Mouse (Mus musculus) hindbrain, postnatal 0 days (tissue): Measurements from ENCODE around the gene Cmss1. TPM values are rescaled to one million over a fixed set of nuclear protein-coding genes. Genes with fewer than 3 reads are reported as not detected.

Experiments used
- ATAC-seq: fragments of 200-750 bp; cut with Nextera tagmentation; 2 replicates; pipeline ENCODE4 v1.8.0; 2017; ENCODE audit warnings: mild to moderate bottlenecking, moderate TSS enrichment, moderate library complexity
- DNase-seq: peaks from one replicate; pipeline ENCODE4 v3.0.0-alpha.2; 2015; ENCODE audit warnings: low spot score
- H3K27ac ChIP-seq: fragments of 300-500 bp; sonication (generic); 2 replicates; pipeline ENCODE4 v1.5.1; 2014; ENCODE audit warnings: mild to moderate bottlenecking
- H3K27me3 ChIP-seq: fragments of 300-500 bp; sonication (generic); 2 replicates; pipeline ENCODE4 v1.6.1; 2014; ENCODE audit warnings: low read length, mixed read lengths; ENCODE audit not compliant: insufficient read depth
- H3K36me3 ChIP-seq: fragments of 300-500 bp; sonication (generic); 2 replicates; pipeline ENCODE4 v1.6.1; 2014; ENCODE audit warnings: low read length, mixed read lengths; ENCODE audit not compliant: insufficient read depth
- H3K4me1 ChIP-seq: fragments of 300-500 bp; sonication (generic); 2 replicates; pipeline ENCODE4 v1.6.1; 2014; ENCODE audit warnings: antibody characterized with exemption, low read length, mixed read lengths; ENCODE audit not compliant: insufficient read depth
- H3K4me2 ChIP-seq: fragments of 300-500 bp; sonication (generic); 2 replicates; pipeline ENCODE4 v1.6.1; 2014; ENCODE audit warnings: low read depth, mild to moderate bottlenecking, low read length, moderate library complexity, mixed read lengths
- H3K4me3 ChIP-seq: fragments of 300-500 bp; sonication (generic); 2 replicates; pipeline ENCODE4 v1.5.1; 2014; ENCODE audit warnings: low read length
- H3K9ac ChIP-seq: fragments of 300-500 bp; sonication (generic); replicated peaks from 2 replicates; pipeline ENCODE4 v1.6.1; 2014; ENCODE audit warnings: mild to moderate bottlenecking, low read length, moderate library complexity, mixed read lengths
- H3K9me3 ChIP-seq: fragments of 300-500 bp; sonication (generic); 2 replicates; pipeline ENCODE4 v1.6.1; 2016; ENCODE audit warnings: low read length, mixed read lengths
- CTCF ChIP-seq: IDR thresholded peaks from 2 replicates; pipeline ENCODE4 v1.5.1; 2016; ENCODE audit warnings: antibody characterized with exemption, control low read depth, low read depth
- WGBS: fragments of 180-500 bp; shearing (Covaris S2); extraction: QIAGEN DNeasy Blood & Tissue Kit; methylation state at CpG from one replicate; pipeline ENCODE4 v1.1.7; 2014; 5-methylcytosine and 5-hydroxymethylcytosine counted together
- polyA plus RNA-seq: library from polyadenylated mRNA; unstranded; fragments of >200 nt; fragmentation: Nextera tagmentation; extraction: Ambion mirVana; gene quantifications from 2 replicates; pipeline ENCODE4 v1.2.1, GENCODE M21; 2015
- total RNA-seq: library from RNA; depleted of rRNA; stranded (reverse); fragments of >200 nt; gene quantifications from 2 replicates; pipeline ENCODE4 v1.2.3, GENCODE M21; 2014

Gene Cmss1
- total and polyA plus RNA-seq, 2 experiments from 2014 or later: 8.6 to 42.5 TPM

- no peaks in the 10 kb centered on the region for H3K36me3 ChIP-seq
- H3K4me1 ChIP-seq: no peaks in the 10 kb centered on the region
- TF ChIP-seq CTCF: no peak
- H3K9ac ChIP-seq: no peak overlapping the region
- H3K4me2 ChIP-seq: no peak overlapping the region
- H3K9me3 ChIP-seq: no peaks in the 10 kb centered on the region
- no peaks in the 10 kb centered on the region for H3K27me3 ChIP-seq
- H3K27ac ChIP-seq: no peak overlapping the region
- DNase-seq (no peak), ATAC-seq (no peak)
- 66% methylated on average over 4 of the region's 4 CpGs for WGBS
- H3K4me3 ChIP-seq: no peak overlapping the region
These were observed 123.8 kb downstream of the Cmss1 start for GRCm38 (mm10) chr16:57482911-57483310.

- DNase-seq: no peak
- Histone ChIP-seq H3K4me2 (no peak overlapping the region), H3K9ac (no peak overlapping the region), H3K36me3 (no peaks in the 10 kb centered on the region), H3K27ac (no peak overlapping the region), H3K27me3 (no peaks in the 10 kb centered on the region), H3K9me3 (no peaks in the 10 kb centered on the region), H3K4me3 (no peak overlapping the region), H3K4me1 (no peaks in the 10 kb centered on the region)
- no peak for ATAC-seq
- no peak for TF ChIP-seq CTCF
- WGBS: 56% methylated on average over 6 of the region's 6 CpGs
These were observed 124.4 kb downstream of the Cmss1 start for GRCm38 (mm10) chr16:57482264-57482663.

GRCm38 (mm10) chr16:57479776-57480175 is 126.9 kb downstream of the Cmss1 start:
- DNase-seq (peak; percentile 45), ATAC-seq (no peak)
- no peak for TF ChIP-seq CTCF
- Histone ChIP-seq H3K9me3 (no peaks in the 10 kb centered on the region), H3K4me2 (no peak overlapping the region), H3K4me3 (no peak overlapping the region), H3K27me3 (no peaks in the 10 kb centered on the region), H3K9ac (no peak overlapping the region), H3K36me3 (no peaks in the 10 kb centered on the region), H3K4me1 (no peaks in the 10 kb centered on the region), H3K27ac (no peak overlapping the region)
- WGBS: 65% methylated on average over 5 of the region's 5 CpGs

GRCm38 (mm10) chr16:57478451-57478850 is 128.2 kb downstream of the Cmss1 start:
- H3K9me3 ChIP-seq: no peaks in the 10 kb centered on the region
- H3K4me3 ChIP-seq: no peak overlapping the region
- no peak for ATAC-seq
- H3K4me2 ChIP-seq: no peak overlapping the region
- no peak overlapping the region for H3K9ac ChIP-seq
- TF ChIP-seq CTCF: no peak
- H3K4me1 ChIP-seq: no peaks in the 10 kb centered on the region
- DNase-seq: no peak
- 83% methylated on average over 2 of the region's 2 CpGs for WGBS
- no peaks in the 10 kb centered on the region for H3K36me3 ChIP-seq
- H3K27ac ChIP-seq: no peak overlapping the region
- no peaks in the 10 kb centered on the region for H3K27me3 ChIP-seq

- Histone ChIP-seq H3K4me2 (no peak overlapping the region), H3K36me3 (no peaks in the 10 kb centered on the region), H3K4me3 (no peak overlapping the region), H3K4me1 (no peaks in the 10 kb centered on the region), H3K27ac (no peak overlapping the region), H3K9ac (no peak overlapping the region), H3K27me3 (no peaks in the 10 kb centered on the region), H3K9me3 (no peaks in the 10 kb centered on the region)
- TF ChIP-seq CTCF: no peak
- no peak for DNase-seq
- WGBS: 52% methylated on average over 10 of the region's 10 CpGs
- no peak for ATAC-seq
These were observed 133.1 kb downstream of the Cmss1 start for GRCm38 (mm10) chr16:57473415-57474085.

- ATAC-seq (no peak), DNase-seq (no peak)
- no peaks in the 10 kb centered on the region for H3K4me1 ChIP-seq
- no peak for TF ChIP-seq CTCF
- no peak overlapping the region for H3K4me2 ChIP-seq
- H3K4me3 ChIP-seq: no peak overlapping the region
- H3K36me3 ChIP-seq: no peaks in the 10 kb centered on the region
- H3K27me3 ChIP-seq: no peaks in the 10 kb centered on the region
- H3K9me3 ChIP-seq: no peaks in the 10 kb centered on the region
- H3K27ac ChIP-seq: no peak overlapping the region
- no peak overlapping the region for H3K9ac ChIP-seq
These were observed 135.6 kb downstream of the Cmss1 start for GRCm38 (mm10) chr16:57471071-57471470.

- H3K36me3 ChIP-seq: no peaks in the 10 kb centered on the region
- H3K4me1 ChIP-seq: no peaks in the 10 kb centered on the region
- WGBS: 93% methylated on average over 12 of the region's 12 CpGs
- no peaks in the 10 kb centered on the region for H3K27me3 ChIP-seq
- no peak for DNase-seq
- H3K4me3 ChIP-seq: no peak overlapping the region
- no peak for TF ChIP-seq CTCF
- H3K9ac ChIP-seq: no peak overlapping the region
- ATAC-seq: no peak
- no peak overlapping the region for H3K4me2 ChIP-seq
- no peaks in the 10 kb centered on the region for H3K9me3 ChIP-seq
- no peak overlapping the region for H3K27ac ChIP-seq
These were observed 136.3 kb downstream of the Cmss1 start for GRCm38 (mm10) chr16:57470286-57470830.
